Mouse (Mus musculus) adrenal gland, postnatal 25 days (tissue): ENCODE results near the gene Snip1. TPM values are rescaled to one million over a fixed set of nuclear protein-coding genes. Genes with fewer than 3 reads are reported as not detected.

Source experiments
- DNase-seq: peaks from one replicate; pipeline ENCODE4 v3.0.0; 2021; ENCODE audit warnings: mixed read lengths
- total RNA-seq: library from RNA; stranded (reverse); gene quantifications from 2 replicates; pipeline ENCODE4 v1.2.3, GENCODE M21; 2021

The Snip1 gene
- total RNA-seq, 1 experiment from 2014 or later = 20.2 TPM

DNA sequence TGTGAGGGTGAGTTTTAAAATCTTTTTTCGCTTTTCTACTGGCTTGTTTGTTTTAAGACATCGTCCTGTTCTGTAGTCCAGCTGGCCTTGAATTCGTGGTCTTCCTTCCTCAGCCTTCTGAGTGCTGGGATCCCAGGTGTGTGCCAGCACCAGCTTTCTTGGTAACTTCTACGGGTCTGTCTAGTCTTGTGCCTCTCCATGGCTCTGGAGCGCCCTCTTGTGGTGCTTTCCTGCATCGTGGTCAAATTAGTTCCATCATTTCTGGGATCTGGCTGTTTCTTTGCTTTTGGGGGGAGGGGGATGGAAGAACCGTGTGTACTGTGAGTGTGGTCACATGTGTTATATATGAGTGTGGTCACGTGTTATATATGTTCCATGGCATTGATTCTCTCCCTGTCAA, 33.0 kb downstream of the Snip1 start:
- DNase-seq = peak; percentile 85

DNA sequence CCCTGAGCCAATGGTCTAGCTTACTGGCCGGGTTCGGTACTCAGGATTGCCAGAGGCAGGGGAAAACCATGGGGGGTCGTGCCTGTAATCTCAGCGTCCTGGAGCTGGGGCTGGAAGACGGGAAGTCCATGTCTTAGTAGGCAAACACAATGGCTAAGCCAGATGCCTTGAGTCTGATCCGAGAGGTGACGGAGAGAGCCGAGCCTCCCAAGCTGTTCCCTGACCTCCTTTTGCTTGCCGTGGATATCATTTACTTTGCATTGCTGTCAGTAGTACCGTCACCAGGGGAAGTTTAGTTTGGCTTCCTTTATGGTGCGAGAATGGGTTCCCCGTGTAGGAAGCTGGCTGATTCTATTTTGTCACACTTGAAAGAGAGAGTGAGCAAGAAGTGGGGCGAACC, 34.9 kb downstream of the Snip1 start:
- no peak for DNase-seq

DNA sequence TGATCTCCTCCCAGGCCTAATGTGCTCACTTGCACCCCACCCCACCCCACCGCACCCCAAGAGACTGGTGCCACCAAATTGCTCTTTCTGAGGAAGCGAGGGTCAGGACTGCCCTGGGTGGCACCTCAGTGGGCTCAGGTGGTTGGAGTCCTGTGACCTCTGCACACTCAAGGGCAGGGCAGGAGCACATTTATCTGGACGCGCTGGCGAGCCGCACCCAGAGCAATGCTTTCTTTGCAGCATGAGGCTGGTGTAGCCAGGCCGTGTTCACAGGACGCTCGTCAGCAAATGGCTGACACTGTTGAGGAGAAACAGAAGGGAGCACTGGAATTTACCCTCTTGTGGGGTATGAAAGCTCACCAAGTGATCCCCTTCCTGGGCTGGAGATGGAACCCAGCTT, 38.9 kb downstream of the Snip1 start:
- DNase-seq = no peak

DNA sequence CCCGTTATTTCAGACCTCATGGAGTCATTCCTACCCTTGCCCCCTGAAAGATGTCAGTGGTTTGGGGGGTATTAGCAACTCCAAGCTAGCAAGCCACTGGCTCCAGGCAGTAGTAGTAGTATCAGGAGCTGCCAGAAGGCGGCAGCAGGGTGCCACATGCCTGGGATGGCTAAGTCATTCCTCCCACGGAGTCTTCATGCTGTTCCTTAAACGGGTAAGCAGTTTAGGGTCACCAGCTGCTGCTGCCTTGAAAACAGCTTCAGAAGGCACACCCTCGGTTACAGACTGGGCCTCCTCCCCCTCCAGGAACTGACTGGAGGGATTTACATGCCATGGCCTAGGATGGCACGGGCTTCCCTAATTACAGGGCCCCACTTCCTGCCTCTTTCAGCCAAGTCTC, 48.2 kb downstream of the Snip1 start:
- DNase-seq = peak; percentile 84

DNA sequence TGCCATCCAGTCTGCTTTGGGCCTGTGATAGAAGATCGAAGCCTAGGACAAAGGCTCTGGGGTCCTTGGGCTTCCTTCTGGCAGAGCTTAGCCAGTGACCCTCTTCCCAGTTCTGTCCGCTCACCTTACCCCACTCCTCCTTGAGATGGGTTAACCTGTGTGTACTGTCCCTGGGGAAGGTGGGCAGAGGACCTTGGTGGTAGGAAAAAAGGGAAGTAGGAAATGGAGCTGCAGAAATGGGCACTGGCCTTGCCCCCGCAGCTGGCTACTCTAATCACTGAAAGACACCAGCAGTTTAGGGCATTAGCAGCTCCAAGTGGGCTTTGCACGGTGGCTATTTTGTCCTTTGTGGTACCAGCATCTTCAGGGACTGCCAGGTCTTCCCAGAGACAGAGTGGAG, 48.6 kb downstream of the Snip1 start:
- DNase-seq = no peak

DNA sequence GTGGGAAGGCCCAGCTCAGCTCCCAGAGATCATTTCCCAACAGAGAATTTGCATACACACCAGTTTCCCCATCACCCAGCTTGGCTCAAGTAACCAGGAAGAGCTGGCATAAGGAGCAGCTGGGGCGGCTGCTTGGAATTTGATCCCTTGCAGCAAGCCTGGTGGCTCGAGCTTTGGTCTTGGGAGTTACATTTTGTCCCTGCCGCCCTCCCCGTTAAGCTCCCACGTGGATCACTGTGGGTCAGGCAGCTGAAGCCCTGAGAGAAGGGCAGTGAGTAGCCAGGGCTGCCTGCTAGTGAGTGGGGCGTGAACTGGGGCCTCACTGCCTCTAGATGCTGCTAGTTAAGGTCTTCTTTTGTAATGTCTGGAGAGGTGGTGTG, 49.2 kb downstream of the Snip1 start:
- peak; percentile 28 for DNase-seq

DNA sequence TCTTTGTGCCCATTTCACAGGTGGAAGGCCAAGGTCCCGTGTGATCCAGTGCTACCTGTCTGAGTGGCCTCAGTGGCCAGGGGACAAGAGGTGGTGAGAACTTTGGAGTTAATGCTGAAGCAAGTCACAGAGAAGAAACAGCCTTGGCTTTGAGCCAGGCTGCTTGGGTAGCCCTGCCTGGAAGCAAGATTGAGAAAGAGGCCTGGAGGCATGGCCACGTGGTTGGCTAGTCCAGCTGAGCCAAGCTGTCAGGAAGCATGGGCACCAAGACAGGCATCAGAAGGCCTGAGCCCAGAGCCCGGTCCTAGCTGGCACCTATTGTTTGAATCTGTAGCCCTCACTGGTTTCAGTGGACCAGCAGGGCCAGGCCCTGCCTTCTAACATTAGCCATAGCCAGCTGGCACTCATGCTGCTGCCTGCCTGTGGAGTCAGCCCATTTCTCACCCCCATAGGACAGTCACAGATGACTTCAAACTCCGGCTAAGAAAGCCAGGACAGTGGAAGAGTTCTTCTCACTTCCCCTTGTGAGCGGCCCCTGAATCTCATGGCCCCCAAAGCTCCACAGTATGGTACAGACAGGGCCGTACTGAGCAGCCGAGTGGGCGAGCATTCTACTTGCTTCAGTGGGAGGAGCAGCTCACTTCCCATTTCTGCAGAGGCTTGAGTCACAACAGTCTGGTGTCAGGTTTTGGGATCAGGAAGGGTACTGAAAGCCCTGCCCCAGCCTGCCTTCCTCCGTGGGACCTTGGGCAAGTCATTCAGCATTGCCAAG, 49.8 kb downstream of the Snip1 start:
- DNase-seq = peak; percentile 68

DNA sequence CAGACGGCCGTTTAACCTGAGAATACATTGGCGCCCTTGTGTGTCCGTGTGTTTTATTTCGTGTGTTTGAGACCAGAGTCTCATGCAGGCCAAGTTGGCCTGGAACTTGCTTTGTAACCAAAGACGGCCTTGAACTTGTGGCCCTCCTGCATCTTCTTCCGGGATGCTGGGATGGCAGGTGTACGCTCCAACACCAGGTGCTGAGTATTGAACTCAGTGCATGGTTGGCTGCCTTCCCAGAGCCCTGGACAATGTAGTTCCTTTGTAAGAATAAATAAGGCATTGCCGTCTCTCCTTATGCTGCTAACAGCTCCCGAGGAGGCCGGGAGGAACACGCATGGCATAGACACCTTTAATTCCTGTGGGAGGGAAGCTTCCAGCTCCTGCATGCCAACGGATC, 50.5 kb downstream of the Snip1 start:
- DNase-seq = no peak

DNA sequence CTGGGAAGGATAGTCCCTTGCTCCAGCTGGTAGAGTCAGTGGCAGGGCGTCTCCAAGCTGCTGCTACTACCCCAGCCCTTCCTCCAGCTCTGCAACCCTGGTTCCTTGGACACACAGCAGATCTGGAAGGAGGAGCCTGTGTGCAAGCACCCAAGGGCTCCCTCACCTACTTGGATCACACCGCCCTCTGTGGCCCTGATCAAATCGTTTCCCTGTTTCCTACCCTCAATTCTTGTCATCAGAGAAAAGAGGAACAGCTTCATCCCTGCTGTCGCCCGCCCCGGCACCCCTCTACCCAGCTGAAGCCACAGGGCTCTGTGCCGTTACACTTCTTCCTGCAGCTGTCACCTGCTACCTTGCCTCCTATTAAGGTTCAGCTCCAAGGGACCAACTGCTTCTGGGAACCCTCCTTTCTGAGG, 51.4 kb downstream of the Snip1 start:
- peak; percentile 18 for DNase-seq

DNA sequence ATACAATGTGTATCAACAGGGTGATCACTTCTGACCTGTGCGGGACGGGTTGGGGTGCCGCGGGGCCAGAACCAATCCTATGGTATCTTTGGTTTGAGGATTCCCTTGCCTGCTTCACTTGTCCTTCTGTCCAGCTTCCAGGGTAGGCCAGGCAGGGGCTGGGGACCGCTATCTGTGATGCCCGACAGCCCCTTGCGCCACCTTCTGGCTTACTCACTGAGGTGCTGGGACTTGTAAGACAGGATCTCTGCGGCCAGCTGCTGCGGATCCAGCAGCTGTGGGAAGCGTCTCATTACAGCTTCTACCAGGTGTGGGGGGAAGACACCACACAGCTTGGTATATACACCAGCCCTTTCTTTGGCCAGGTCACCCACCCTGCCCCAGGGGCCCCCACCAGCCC, 52.6 kb downstream of the Snip1 start:
- no peak for DNase-seq

DNA sequence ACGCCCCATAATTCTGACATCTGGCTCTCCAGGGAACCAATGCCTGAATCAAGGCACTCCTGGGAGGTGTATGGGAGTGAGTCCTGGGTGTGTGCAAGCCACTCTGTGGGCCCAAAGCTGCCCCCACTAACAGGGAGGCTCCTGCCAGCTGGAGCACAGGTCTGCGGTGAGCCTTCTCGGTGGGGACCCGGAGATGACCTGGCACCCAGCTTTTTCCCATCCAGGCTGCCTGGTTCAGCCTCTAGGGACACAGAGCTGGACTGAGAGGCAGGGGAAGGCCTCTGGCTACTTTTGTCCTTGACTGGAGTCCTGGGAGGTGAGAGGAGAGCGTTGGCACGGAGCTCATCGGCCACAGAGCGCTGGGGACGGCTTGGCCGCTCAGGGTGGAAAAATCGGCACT, 53.2 kb downstream of the Snip1 start:
- DNase-seq = peak; percentile 43

DNA sequence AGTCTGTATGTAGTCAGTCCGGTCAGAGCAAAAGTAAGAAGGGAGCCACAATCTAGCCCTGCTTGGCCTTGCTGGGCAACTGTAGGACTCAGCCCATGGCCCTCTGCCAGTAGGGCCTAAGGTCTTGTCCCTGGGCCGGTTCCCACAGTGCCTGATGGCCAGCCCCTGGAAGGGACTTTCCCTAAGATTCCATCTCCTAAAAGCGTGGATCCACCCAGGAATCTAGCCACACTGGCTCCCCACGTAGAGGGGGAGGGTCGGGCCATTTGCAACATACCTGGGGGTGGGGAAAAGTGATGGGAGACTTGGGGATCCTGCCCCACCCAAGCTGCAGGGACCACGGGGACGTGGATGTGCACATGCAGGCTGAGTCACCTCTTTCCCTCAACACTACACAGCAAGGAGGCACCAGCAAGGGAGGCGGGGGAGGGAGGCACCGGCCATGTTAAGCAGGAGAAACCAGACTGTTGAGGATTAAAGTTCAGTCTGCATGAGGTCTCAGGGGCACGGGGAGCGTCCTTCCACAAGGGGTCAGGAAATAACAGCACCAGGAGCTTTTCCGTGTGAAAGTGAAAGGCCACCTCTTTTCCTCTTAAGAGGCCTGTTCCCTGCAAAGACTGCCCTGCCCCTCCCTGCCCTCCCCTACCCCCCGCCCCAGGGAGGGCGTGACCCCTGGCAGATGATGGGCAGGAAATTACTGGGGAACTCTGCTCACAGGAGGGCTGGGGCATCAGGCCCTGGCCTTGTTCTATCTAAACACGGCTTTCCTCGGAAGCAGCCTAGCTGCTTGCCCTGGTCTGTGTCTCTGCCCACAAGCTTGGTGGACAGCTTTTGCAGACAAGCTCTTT, 56.2 kb downstream of the Snip1 start:
- DNase-seq = peak; percentile 80

DNA sequence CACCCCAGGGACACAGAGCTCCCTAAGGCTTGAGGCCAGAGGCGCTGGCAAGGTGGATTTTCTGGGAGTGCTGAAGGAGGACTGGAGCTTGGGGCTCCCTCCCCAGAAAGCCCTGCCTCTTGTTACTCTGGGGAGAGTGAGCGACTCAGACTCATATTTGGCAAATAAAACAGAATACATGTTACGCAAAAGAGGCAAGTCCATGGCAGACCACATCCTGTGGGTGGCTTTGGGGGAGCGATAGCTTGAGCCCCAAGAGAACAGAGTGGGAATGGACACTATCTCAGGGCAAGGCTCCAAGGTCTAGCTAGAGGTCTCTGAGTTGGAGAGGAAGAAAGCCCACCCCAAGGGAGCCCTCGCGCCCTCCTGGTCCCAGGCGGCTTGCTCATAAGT, 56.8 kb downstream of the Snip1 start:
- DNase-seq = no peak

Other genes starting within 250 kb of the Snip1 start
- 35.0 and 48.6 TPM in 2 replicates for gene Yrdc, start 216.0 kb upstream of the Snip1 start, total RNA-seq
- 41.9 and 43.9 TPM in 2 replicates for gene 1110065P20Rik, start 215.5 kb upstream of the Snip1 start, total RNA-seq
- 4.1 and 6.4 TPM in 2 replicates for gene Maneal, start 204.5 kb upstream of the Snip1 start, total RNA-seq
- 2.0 and 3.8 TPM in 2 replicates for gene Epha10, start 185.8 kb upstream of the Snip1 start, total RNA-seq
- 17.5 and 18.0 TPM in 2 replicates for gene 9930104L06Rik, start 129.6 kb upstream of the Snip1 start, total RNA-seq
- gene Cdca8, start 127.4 kb upstream of the Snip1 start, total RNA-seq = 8.4 and 15.2 TPM in 2 replicates
- gene Rspo1, start 80.2 kb upstream of the Snip1 start, total RNA-seq = 2.3 and 3.3 TPM in 2 replicates
- gene Gnl2, start 50.1 kb upstream of the Snip1 start, total RNA-seq = 52.7 and 56.7 TPM in 2 replicates
- gene Dnali1, start 969 bp upstream of the Snip1 start, total RNA-seq = not detected in 2 replicates
- 34.2 and 36.9 TPM in 2 replicates for gene Meaf6, start 18.5 kb downstream of the Snip1 start, total RNA-seq
- 6.8 and 10.8 TPM in 2 replicates for gene Zc3h12a, start 61.2 kb downstream of the Snip1 start, total RNA-seq